Mouse (Mus musculus): Measurements from ENCODE around the gene Prpf18. TPM values are rescaled to one million over a fixed set of nuclear protein-coding genes. Genes with fewer than 3 reads are reported as not detected.
A peak's percentile ranks its signal among the peaks of the same experiment; 100 is the strongest.
"Not testable (repeated sequence)": the region's sequence is repeated elsewhere in the genome, so short reads cannot be mapped to it uniquely, and the experiment has no call there.

Gene Prpf18
- polyA plus RNA-seq, 1 experiment: 6.0 TPM

- 86% methylated on average over 4 of the region's 4 CpGs for WGBS
- DNase-seq (ENCODE audit: low read depth, low spot score): no peak
Observed at GRCm38 (mm10) chr2:4616995-4617394, 34.9 kb downstream of the Prpf18 start.

DNA sequence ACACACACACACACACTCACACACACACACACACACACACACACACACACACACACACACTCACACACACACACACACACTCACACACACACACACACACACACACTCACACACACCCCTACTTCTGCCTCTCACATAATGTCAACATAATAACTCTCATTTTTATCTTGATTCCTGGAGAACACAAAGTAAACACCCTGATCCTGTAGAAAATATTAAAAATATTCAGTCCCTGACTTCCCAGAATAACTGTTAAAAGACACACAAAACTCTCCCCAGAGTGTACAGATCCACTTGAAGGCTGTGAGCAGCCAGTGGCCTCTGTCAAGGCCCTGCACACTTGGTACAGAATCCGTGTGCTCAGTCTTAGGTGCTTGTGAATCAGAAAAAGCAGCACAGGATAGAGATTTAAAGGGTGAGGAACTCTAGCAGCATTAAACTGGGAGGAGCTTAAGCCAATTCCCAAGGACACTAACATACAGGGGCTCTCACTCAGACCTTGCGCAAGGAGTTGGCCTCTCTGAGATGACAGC, 36.8 kb downstream of the Prpf18 start:
- no peak for DNase-seq (ENCODE audit: low read depth, low spot score)
- WGBS: 83% methylated on average over 2 of the region's 2 CpGs

- WGBS: 33% methylated on average over 6 of the region's 6 CpGs
- not testable (repeated sequence) for DNase-seq (ENCODE audit: low read depth, low spot score)
Observed at GRCm38 (mm10) chr2:4614276-4614929, 37.5 kb downstream of the Prpf18 start.

DNA sequence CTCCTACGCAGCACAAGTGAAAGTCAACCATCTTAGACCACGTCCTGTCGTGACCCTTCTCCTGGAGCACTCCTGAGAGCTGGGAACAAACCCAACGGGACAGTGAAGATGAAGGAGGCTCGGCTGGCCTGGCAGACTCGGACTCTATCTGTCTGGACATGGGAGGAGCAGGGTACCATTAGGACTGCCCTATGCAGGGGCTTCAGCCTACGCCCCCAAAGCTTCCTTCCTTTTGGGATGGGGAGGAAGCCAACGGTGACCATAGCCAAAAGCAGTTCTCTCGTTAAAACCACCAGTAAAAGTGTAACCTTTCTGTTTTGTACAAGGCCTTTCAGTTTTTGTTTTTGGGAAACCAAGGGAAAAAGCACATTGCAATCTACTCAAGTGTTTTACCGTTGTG, 40.2 kb downstream of the Prpf18 start:
- DNase-seq (ENCODE audit: low read depth, low spot score): no peak
- WGBS: 76% methylated on average over 10 of the region's 10 CpGs

DNA sequence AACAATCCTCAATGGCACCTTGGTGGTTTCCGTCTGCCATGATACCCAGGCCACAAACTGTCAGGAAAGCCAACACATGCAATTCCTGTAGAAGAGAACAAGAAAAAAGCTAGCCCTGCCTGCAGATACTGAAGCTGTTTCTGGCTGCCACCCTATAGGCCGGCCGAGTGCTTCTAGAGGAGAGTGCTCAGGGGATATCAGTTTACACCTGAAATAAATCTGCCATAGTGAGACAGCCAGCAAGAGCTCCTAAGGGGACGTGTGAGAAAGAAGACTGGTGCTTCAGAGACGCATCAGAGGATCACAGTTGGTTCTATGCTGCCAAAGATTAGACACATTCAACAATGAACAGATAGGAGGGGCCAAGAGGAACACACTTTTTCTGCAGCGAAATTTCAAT, 40.6 kb downstream of the Prpf18 start:
- 81% methylated on average over 6 of the region's 6 CpGs for WGBS
- DNase-seq (ENCODE audit: low read depth, low spot score): no peak

- 83% methylated on average over 10 of the region's 10 CpGs for WGBS
- DNase-seq (ENCODE audit: low read depth, low spot score): no peak
Observed at GRCm38 (mm10) chr2:4609433-4609832, 42.5 kb downstream of the Prpf18 start.

DNA sequence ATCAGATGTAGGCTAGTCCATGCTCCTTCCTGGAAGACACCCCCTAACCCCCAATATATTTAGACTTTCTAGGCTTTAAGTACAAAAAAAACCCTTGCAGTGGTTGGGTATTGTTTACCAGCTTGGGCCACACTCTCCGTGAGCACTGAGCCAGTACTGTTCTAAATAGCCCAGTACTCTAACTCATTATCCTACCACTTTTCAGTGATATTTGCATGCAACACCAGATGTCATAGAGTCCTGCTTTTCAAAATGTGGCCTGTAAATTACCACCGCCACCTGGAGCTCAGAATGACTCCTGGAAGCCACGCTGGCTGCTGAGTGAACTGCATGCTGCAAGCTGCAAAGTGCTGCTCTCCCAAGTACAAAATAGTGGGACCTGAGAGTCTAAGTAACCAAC, 43.7 kb downstream of the Prpf18 start:
- 84% methylated on average over 3 of the region's 3 CpGs for WGBS

GRCm38 (mm10) chr2:4606559-4606958, 45.4 kb downstream of the Prpf18 start:
- WGBS: 88% methylated on average over 3 of the region's 3 CpGs

More for the DNA sequence above, 43.7 kb downstream of the Prpf18 start:
- DNase-seq (ENCODE audit: low read depth, low spot score): no peak

GRCm38 (mm10) chr2:4603361-4603945, 48.5 kb downstream of the Prpf18 start:
- no peak for DNase-seq (ENCODE audit: low read depth, low spot score)
- 91% methylated on average over 33 of the region's 33 CpGs for WGBS

More at GRCm38 (mm10) chr2:4606559-4606958, 45.4 kb downstream of the Prpf18 start:
- no peak for DNase-seq (ENCODE audit: low read depth, low spot score)

DNA sequence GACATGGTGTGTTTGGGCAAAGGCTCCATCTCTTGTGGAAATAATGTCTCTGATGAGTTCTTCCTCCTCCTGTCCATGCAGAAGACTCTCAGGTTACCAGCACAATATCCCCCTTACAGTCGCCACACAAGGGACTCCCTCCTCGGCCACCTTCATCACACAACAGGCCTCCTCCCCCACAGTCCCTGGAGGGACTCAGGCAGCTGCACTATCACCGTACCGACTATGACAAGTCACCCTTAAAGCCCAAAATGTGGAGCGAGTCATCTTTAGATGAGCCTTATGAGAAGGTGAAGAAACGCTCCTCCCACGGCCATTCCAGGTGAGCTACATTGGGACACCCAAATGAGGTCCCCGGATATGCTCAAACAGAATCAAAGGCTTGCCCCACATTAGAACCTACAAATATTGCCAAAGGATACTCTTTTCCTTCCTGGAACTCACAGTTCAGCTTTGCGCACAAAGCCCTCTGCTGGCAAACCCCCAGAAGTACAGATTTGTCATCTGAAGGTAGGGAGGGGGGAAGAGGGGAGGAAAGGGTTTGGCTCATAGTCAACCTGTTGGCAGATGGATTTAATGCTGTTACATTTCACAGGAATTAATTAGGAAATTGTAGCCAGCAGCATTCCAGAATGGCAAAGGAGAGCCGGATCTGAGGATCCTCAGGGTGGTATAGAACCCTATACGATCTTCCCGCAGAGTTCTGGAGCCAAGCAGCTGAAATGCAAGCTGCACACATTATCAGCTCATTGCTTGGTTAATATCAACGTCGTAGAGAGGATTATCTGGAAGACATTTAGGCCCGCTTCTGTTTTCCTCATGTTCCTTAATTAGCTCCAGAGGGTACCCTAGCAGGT, 50.7 kb downstream of the Prpf18 start:
- DNase-seq (ENCODE audit: low read depth, low spot score): no peak
- 53% methylated on average over 15 of the region's 15 CpGs for WGBS

DNA sequence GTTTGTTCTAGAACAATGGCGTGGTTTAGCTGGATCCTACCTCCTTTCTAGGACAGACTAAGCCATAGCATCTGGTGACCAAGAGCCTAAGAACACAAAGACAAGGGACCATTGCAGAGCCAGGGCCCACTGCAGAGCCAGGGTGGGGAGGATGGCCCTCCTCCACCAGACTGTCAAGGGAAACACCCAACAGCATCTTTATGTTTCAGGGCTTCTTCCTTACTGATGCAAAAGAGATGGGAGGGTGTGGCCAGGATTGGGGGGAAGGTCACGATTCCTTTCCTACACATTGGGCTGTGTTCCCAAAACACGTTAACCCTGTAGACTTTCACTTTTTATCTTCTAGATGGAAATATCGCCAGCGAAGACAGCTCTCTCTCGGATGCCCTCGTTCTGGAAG, 54.9 kb downstream of the Prpf18 start:
- WGBS: 89% methylated on average over 7 of the region's 7 CpGs
- DNase-seq (ENCODE audit: low read depth, low spot score): no peak

- WGBS: 80% methylated on average over 3 of the region's 3 CpGs
- no peak for DNase-seq (ENCODE audit: low read depth, low spot score)
Observed at GRCm38 (mm10) chr2:4593878-4594387, 58.0 kb downstream of the Prpf18 start.

GRCm38 (mm10) chr2:4593433-4593832, 58.5 kb downstream of the Prpf18 start:
- 8% methylated on average over 9 of the region's 9 CpGs for WGBS
- DNase-seq (ENCODE audit: low read depth, low spot score): peak; percentile 57

GRCm38 (mm10) chr2:4592666-4593065, 59.2 kb downstream of the Prpf18 start:
- 50% methylated on average over 7 of the region's 7 CpGs for WGBS
- no peak for DNase-seq (ENCODE audit: low read depth, low spot score)

GRCm38 (mm10) chr2:4591647-4592046, 60.3 kb downstream of the Prpf18 start:
- 83% methylated on average over 3 of the region's 3 CpGs for WGBS
- DNase-seq (ENCODE audit: low read depth, low spot score): no peak

DNA sequence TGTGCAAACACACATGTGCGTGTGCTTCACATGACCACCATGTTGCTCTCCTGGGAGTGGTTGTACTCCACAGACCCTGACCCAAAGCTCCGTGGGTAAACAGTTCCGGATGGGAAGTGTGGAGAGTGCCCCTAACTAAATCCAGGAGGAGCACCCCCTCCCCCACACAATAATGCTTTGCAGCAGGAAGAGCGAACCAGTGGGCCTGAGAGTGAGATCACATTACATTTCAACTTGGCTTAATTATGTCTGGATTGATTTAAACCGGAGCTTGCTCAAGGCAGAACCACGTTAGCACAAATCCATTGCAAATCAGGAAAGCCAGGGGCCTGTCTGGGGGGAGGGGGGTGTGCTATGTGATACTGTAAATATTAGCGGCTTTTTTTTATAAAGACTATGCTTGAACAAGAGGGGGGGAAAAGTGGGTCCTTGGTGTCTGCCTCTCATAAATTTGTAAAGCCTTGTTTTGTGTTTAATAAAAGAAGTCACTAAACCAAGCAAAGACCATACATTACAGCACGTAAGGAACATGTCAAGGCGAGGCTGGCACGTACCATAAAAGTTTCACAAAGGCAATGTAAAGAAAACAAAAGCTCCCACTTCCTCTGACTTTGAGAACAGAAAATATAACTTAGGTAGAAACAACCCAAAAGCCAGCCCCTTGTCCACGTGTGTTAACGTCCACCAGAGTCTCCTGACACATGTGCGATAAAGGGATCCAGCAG, 64.1 kb downstream of the Prpf18 start:
- 76% methylated on average over 13 of the region's 13 CpGs for WGBS
- DNase-seq (ENCODE audit: low read depth, low spot score): no peak

- DNase-seq (ENCODE audit: low read depth, low spot score): no peak
- WGBS: 64% methylated on average over 11 of the region's 11 CpGs
Observed at GRCm38 (mm10) chr2:4586245-4586644, 65.7 kb downstream of the Prpf18 start.

DNA sequence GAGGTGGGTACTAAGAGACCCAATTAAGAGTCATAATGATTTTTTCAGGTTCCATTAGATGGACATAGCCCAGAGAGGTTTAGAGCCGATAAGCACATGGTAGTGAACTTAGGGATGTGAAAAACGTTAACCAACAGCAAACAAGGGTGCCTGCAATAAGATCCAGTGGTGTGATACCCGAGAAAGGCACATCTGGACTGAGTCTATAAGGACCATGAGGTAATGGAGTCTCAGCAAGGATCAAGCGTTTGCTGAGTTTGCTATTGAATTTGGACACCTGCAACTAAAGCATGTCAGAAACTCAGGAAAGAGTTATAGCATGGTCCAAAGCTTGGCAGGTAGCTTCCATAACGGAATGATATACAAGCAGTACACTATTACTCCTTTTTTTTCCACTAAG, 67.7 kb downstream of the Prpf18 start:
- no peak for DNase-seq (ENCODE audit: low read depth, low spot score)
- 87% methylated on average over 5 of the region's 5 CpGs for WGBS

- 64% methylated on average over 2 of the region's 2 CpGs for WGBS
- no peak for DNase-seq (ENCODE audit: low read depth, low spot score)
Observed at GRCm38 (mm10) chr2:4582930-4583329, 69.0 kb downstream of the Prpf18 start.

DNA sequence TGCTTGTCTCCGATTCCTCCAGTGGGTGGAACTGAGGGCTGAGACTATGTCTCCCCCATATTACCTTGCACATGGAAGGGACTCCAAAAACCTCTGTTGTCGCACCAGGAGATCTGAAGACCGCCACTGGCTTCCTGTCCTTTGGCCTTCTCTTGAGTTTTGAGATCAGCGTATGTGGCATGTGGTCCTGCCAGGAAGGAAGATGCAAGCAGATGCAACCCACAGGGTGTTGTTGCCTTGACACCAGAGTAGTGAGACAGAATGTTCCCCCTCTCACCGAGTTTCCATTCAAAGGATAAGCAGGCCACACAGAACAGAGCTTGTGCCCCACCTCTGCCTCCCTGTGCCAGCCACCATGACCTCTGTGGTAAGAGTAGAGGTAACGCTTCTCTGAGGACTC, 71.2 kb downstream of the Prpf18 start:
- 79% methylated on average over 6 of the region's 6 CpGs for WGBS
- DNase-seq (ENCODE audit: low read depth, low spot score): no peak

Measured in large intestine, adult 2 months (tissue).